Mouse (Mus musculus): Measurements from ENCODE around the gene Gm11983.
"Not testable (repeated sequence)": the region's sequence is repeated elsewhere in the genome, so short reads cannot be mapped to it uniquely, and the experiment has no call there.

The Gm11983 gene

DNA sequence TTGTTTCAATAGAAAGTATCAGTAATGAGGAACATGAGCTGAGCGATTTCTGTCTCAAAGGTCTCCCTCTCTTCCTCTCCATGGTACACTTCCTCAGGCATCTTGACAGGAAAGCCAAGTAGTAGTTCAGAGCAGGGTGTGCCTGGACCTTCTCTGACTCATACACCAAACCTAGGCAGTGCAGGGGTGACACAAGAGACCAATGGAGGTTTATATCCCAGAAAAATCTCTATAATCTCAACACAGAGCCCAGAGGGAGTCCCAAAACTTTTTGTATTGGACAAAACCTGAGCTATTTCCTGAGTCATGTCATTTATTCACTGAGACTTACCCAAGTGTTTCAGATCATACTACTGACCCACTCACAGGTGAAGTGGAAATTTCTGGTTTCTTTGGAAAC lies at the start of gene Gm11983:
Gm11983 (minus strand) TSS at position 101 of the 400 bp plus-strand sequence.
- no peak for DNase-seq

DNA sequence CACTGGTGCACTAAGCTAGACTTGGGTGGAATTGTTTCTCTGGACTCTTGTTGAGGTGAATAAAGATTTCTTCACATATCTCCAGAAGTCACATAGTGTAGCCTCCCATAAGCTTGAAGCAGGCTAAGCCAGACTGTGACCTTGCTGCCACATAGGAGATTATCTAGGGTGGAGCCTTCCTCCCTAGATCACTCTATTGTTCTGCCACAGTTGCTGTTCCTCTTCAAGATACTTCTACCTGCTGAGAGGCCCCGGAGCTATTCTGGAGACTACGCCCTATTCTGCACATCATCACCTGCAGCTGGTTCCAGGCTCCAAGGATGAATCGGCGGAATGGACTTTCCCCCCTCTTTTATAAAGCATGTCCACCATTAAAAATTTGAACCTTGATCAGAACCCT lies 45.6 kb upstream of the Gm11983 start:
- DNase-seq, result not testable (repeated sequence)

DNA sequence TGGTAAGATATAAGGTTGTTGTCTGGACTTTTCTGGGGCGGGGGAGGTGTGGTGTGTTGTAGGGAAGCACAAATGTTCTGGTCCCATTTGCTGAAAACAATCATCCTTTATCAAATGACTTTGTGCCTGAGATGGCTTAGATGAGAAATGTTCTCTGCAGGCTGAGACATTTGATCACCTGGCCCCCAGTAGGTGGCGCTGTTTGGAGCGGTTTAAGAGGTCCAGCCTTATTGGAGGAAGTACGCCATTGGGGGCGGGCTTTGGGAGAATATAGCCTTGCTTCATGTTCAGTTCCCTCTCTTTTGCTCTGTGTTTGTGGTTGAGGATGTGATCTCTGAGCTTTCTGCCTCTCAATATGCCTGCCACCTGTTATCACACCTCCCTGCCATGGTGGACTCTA lies 44.2 kb upstream of the Gm11983 start:
- DNase-seq, result peak in 1 of 2 experiments; percentile 65

DNA sequence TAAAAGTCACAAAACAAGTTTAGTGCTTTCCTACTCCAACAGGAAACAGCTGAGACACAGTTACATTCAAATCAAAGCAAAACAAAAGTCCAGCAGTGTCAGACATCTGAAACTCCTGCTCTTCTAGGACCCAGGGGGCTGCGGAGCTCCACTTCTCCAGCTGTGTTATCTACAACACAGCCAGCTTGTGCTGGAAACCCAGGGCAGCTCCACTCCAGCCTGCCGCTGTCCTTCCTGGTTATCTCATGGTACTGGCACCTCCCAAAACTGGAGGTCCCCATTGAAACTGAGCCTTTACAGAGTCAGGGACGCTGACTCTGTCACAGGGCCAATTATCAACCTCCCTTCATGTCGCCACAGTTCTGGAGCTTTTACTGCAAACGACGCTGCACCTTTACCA lies 40.3 kb upstream of the Gm11983 start:
- no peak for DNase-seq

DNA sequence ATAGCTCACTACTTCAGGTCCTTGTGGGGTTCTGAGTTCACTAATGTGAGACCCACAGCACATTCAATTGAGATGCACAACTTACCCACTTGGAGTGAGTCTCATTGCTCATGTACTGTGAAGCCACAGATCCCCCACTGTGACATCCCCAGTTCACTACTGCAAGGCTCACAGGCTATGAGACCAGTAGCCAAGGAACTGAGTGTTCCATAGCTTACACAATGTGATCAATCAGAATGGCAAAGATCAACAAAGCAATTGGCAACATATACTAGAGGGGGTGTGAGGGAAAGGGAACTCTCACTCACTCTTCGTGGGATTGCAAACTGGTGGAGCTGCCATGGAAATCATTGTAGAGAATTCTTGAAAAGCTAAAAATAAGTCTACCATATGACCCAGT lies 33.5 kb upstream of the Gm11983 start:
- DNase-seq, result no peak

DNA sequence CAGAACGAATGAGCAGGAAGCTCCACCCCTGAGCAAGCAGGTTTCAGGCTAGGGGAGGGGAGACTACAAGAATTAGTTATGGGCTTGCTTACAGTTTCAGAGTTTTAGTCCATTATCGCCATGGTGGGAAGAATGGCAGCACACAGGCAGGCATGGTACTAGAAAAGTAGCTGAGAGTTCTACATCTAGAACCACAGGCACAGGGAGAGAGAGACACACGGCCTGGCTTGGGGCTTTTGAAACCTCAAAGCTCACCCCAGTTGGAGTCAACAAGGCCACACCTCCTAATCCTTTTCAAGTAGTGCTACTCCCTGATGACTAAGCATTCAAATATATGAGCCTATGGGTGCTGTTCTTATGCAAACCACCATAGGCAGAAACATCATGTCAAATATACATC lies 28.1 kb upstream of the Gm11983 start:
- DNase-seq, result no peak

DNA sequence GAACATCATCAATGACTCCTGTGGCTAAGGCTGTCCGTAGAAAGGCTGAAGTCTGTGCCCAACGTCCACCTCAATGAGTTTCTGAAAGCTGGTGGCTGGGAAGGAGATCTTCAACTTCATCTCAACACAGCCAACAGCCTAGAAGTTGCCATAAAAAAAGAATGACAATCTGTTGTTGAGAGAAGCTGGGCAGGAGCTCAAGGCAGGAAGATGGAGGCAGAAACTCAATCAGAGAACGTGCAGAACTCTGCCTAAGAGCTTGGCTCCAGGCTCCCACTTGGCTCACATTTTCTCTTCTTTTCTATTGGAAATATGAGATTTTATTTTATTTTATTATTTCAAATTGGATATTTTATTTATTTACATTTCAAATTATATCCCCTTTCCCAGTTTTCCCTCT lies 24.7 kb upstream of the Gm11983 start:
- no peak for DNase-seq

DNA sequence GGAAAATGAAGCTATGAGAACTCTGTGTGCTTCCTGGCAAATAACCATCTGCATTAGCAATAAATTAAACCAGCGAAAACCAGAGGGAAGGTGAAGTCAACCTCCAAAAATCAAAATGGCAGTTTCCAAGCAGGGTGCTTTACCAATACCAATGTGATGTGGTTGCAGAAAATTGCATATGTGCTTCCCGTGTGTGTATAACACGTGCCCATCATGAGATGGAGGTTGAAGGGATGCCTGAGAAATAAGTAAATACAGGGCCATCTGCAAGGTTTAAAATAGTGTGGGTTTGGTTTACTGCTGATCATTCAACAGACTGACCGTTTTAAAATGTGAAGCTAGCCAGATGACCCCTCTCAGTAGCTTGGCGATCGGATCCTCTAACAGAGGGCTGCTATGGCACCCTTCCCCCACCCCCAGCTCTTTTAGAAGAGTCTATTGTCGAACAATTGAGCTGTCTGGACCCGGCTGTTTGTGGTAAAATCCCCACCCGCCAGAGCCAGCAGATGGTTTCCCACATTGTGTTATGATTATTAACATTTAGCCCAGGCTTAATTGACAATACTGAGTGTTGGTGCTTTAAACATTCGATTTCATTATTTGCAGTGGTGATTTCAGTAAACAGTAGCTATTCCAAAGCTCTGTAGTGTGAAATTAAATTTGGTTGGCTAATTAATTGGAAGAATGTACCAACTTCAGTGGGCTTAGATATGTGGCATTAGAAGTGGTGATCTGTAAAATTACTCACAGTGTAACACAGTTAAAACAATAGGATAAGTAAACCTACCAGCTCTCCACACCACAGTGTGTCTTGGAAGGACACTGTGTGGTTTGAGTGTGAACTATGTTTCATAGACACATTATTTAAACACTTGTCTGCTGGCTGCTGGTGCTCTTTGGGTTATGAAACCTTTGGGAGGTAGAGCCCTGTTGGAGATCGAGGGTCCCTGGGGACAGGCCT lies 22.7 kb upstream of the Gm11983 start:
- no peak for DNase-seq

DNA sequence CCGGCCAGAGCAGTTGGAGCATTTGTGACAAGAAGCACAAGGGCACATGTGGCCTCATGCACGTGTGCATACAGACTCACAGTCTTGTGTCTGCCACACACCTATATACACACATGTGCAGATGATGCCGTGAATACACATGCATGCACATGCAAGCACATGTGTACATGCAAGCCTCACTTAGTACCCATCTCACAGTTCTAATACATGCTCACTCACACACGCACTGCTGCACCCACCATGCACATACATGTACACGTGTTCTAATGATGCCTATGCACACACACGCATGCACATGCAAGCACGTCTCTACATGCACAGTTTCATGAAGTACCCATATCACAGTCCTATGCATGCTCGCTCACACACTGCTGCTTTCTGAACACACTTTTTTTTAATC lies 21.6 kb upstream of the Gm11983 start:
- DNase-seq, result no peak

DNA sequence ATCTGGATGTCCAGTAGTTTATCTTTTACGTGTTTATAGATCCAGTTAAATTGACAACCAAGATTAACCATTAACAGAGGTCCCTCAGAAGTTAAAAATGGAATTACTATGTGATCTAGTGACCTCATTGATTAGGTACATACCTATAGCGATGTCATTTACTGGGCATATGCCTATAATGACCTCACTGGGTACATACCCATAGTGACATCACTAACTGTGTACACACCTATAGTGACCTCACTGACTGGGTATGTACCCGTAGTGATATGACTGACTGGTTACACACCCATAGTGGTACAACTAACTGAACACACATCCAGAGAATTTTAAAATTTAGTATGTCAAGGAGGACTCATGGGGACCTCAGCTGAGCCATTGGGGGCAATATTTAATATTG lies 18.5 kb upstream of the Gm11983 start:
- DNase-seq, result no peak

DNA sequence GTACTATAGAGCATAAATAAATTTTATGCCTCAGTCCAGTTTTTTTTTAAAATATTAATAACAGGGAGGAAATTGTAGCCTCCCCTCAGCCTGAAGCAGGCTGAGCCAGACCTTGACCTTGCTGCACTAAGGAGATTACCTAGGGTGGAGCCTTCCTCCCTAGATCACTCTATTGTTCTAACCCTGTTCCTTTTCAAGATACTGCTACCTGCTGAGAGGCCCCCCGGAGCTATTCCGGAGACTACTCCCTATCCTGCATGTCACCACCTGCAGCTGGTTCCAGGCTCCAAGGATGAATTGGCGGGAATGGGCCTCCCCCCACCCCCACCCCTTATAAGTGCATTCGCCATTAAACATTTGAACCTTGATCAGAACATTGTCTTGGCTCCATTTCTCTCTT lies 15.9 kb upstream of the Gm11983 start:
- not testable (repeated sequence) for DNase-seq

DNA sequence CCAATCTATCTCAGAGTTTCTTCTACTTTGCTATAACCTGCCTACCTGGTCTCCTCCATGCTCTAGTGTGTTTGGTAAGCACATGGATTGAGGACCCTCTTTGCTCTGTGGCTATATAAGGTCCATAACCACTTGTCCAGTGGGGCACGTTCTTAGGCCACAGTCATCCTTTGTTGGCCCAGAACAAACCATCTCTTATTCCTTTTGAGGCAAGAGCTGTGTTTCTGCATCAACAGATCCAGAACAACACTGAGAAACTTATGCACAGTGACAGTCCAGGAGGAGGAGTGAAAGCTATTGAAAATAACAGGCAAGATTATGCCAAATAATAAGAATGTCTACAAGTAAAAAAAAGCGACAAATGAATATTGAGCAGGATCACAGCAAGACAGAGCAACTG lies 6.4 kb upstream of the Gm11983 start:
- DNase-seq, result no peak

DNA sequence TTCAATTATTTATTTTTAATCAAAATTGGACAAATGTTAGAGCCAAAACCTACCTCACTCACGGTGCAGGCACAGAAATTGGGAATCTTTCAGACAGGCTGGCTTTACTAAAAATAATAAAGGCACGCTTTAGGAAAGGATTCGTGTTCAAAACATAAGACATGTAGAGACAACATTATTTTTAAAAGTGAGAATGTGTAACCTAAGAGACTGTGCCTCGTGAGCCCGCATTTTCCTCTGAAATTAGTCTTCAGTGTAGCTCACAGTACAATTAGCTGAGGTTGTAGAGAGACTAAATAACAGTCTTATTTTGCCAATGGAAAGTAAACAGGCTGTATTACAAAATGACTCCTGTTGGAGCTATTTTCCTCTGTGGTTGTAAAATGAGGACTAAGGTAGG lies 4.7 kb upstream of the Gm11983 start:
- DNase-seq, result no peak

DNA sequence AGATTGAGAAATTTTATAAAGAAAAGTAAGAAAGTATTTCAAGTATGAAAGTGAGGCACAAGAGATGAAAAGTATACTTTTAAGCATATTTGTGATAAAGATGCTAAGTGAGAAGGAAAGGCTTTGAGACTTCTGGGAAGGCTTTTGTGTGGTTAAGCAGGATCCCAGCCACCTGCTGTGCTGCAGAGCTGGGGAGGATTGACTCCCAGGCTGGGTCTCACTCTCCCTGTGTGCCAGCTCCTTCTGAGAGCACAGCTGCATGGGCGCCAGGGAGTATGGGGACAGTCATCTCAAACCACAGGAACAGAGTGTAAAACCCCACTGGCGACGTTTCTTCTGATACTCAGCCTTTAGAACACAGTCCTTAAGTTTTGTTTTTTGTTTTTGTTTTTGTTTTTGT lies 3.3 kb upstream of the Gm11983 start:
- no peak for DNase-seq

DNA sequence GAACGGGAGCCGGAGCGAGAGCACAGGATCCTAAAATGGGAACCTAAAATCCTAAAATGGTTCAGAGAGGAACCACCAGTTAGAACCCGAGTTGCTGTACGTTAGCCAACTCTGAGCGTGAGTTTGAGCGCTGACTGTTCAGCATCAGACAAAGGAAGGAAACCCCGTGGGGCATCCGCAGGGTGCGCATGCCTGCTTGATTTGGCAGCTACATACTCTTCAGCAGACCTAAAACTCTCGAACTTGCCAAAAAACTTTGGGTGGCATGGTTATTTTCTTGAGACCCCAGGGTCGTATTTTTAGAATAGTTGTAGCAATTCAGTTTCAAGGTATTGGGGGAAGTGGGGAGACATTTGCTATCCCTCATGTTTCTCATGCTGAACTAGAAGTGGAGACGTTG lies 2.8 kb downstream of the Gm11983 start:
- DNase-seq, result peak in 1 of 2 experiments; percentile 15

DNA sequence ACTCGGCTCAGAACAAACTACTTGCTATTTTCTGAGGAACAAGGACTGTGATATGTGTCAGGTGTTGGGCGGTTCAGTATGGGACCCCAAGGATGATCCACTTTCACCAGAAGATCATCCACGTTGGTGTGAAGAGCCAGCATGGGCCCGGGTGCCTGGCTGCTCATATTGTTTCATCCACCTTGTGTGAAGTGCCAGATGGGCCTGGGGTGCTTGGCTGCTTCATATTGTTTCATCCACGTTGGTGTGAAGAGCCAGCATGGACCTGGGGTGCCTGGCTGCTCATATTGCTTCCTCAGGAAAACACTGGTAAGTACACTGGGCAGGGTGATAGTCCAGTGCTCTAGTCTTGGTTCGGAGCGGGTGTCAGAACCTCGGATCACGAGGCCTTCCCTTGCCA lies 3.7 kb downstream of the Gm11983 start:
- peak; percentile 37 to 52 for DNase-seq

DNA sequence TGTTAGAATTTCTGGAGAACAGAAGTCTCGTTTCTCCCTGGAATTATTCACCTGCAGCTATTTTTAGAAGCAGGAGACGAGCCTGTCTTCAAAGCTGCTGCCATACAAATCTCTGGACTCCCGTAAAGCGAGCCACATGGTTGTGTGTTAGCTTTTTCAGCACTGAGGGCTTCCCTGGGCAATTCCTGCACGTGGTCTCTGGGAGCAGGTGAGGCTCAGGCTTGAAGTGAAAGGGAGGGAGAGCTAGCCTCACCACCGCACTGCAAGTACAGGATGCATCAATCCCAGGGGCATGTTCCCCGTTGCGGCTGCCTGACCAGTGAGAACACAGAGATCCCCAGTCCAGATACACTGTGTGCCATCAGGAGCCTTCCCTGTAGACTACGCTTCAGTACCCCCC lies 5.5 kb downstream of the Gm11983 start:
- DNase-seq, result peak; percentile 40 to 46

DNA sequence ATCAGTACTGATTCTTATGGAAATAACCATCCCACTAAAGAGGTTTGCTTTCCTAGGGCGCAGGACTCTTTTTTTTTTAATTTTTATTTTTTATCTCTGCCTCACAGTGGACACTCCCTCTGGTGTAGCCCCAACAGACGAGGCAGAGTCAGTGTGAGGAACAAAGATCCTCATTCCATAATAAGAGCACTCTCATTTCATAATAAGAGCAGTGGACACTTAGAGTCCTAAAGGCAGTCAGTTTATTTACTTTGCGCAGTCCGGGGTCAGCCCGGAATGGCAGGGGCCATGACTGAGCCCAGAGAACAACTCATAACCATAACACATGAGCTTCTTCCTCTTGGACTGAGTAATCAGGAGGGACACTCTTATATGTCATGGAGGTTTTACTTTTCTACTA lies 9.3 kb downstream of the Gm11983 start:
- DNase-seq, result no peak

DNA sequence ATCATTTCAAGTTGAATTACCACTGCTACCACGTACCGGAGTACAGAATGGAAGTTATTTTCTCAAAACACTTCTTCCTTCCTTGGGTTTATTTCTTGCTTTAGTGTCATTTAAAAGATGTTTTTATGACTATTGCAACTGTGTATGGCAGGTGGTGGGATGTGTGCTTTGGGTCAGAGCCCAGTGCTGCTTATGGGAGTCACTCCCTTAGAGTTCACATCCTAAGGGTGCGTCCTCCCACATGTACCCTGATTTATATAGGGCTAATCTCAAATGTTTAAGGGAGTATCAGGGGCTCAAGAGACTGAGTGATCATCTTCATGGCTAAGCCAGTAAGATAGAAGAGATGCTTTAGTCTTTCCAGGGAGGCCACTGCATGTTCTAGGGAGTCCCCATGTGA lies 11.3 kb downstream of the Gm11983 start:
- no peak for DNase-seq

DNA sequence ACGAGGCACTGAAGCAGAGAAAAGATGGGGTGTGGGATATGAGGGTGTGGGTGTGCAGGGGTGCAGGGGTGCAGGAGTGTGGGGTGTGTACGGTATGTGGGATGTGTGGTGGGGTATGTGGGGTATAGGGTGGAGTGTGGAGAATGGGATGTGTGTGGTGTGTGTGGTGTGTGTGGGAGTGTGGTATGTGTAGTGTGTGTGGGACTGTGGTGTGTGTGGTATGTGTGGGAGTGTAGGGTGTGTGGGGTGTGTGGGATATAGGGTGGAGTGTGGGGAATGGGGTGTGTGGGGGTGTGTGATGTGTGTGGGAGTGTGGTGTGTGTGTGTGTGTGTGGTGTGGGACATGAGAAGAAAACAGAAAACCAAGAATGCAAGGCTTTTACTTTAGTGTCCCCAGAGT lies 14.3 kb downstream of the Gm11983 start:
- DNase-seq, result no peak

DNA sequence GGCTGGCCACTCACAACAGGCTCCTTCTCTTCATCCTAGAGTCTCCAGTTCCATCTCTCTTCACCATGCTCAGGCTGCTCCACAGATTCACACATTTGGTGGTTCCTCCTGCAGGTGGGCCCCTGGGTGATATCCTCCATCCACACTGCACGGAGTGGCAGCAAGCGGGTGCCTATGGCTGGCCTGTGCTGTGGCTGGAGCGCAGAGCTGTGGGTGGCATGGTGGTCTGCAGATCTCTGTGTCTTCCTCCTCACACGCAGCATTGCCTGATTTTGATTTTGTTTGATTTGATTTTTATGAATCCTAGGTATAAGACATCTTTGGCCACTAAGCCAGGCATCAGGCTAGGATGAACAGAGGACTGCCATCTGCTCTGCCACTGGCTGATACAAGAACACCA lies 23.0 kb downstream of the Gm11983 start:
- DNase-seq, result no peak

DNA sequence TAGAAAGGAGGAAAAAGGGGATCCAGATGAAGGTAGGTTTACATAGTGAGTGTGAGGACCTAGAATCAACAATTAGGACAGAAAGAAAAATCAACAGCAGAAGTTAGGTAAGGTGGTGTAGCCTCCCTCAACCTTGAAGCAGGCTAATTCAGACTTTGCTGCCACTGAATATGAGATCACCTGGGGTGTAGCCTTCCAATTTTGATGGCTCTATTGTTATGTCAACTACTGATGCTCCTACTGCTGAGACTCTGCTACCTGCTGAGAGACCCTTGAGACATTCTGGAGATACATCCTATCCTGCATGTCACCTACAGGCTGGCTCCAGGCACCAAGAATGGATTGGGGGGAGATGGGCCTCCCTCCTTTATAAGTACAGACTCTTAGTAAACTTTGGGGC lies 34.6 kb downstream of the Gm11983 start:
- not testable (repeated sequence) for DNase-seq

DNA sequence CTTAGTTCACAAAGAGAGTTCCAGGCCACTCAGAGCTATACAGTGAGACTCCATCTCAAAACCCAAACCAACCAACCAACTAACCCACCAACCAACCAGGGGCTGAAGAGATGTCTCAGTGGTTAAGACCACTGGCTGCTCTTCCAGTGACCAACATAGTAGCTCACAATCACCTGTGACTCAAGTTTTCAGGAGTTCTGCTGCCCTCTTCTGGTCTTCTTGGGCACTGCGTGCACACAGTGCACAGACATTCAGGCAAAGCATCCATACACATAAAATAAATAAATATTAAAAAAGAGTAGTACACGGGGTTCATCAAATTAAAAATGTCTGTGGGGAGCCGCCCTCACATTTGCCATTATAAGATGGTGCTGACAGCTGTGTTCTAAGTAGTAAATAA lies 46.8 kb downstream of the Gm11983 start:
- DNase-seq, result peak in 1 of 2 experiments; percentile 31
